Mouse (Mus musculus) right cerebral cortex, postnatal 25 days (tissue): Measurements from ENCODE around the gene Hcn2.
A peak's percentile ranks its signal among the peaks of the same experiment; 100 is the strongest.

Experiments
- DNase-seq: peaks from one replicate; pipeline ENCODE4 v3.0.0; 2022

Hcn2 gene

GRCm38 (mm10) chr10:79716254-79716987 lies at the start of gene Hcn2:
Gene Hcn2 (plus strand): TSS chr10:79716634.
- DNase-seq: peak; percentile 37

- no peak for DNase-seq
Observed at GRCm38 (mm10) chr10:79668076-79668475, 48.4 kb upstream of the Hcn2 start.

GRCm38 (mm10) chr10:79668771-79669575 lies 47.5 kb upstream of the Hcn2 start, which contains the start of gene Tpgs1:
Gene Tpgs1 (plus strand): TSS chr10:79669369.
- peak; percentile 89 for DNase-seq

GRCm38 (mm10) chr10:79669576-79670057 lies 46.8 kb upstream of the Hcn2 start:
- DNase-seq: peak; percentile 86

DNA sequence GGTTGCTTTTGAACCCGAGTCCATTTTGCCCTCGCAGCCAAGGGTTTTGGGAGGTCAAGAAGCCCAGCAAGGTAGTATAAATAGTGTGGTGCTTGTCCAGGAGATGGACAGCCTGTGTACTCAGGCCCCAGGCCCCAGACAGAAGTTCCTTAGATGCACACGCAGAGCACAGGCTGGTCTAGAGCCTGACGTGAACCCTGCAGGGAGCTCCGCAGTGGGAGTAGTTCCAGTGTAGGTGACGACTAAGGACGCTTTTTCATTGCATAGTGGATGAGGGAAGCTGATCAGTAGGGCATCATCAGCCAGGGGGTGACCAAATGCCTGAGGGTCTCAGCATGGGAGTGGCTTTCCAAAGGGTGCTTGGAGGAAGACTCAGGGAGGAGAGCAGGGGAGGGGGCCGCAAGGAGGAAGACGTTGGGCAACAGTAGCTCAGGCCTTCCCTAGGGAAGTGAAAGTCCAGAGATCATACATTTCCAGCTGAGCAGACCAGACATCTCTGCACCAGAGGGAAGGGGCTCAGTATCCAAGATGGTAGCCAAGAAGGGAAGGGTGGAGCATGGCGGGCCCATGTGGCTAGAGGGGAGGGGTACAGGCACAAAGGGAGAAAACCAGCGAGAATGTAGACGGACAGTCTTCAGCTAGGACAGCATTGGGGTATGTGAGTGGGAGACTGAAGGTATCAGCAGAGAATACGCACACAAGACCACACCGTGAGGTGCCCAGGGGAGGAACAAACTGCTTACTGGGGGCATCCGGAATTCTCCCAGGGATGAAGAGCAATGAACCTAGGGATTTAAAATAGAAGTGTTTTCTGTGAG lies 46.2 kb upstream of the Hcn2 start:
- no peak for DNase-seq

DNA sequence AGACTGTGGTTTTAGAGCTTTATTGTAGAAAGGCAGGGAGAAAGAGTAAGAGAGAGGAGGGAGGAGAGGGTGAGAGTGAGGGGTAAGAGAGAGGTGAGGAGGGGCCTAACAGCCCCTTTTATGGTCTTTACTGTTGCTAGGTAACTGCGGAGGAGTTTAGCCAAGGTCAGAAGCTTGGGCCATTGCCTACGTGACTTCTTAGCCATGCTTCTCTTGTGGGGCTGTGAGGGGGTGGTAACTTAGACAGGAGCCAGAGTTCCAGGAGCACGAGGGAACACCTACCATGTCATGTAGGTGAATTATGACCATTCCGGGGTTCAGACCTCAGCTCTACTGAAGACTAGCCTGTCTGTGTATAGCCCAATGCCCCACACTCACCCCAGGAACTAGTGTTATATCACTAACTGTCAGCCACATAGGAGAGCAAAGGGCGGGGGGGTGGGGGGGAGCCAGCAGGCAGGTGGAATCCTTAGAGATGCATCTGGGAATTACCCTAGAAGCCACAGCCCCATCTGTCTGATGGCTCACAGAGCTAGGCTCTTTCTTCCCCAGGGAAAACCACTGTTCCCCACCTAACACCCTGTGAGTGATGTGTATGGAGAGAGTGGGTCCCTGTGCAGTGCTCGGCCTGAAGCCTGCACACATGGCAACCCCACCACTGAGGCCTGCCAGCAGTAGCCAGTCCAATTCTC lies 44.9 kb upstream of the Hcn2 start:
- DNase-seq: no peak

GRCm38 (mm10) chr10:79672088-79672455 lies 44.4 kb upstream of the Hcn2 start:
- DNase-seq: no peak

GRCm38 (mm10) chr10:79673054-79673453 lies 43.4 kb upstream of the Hcn2 start:
- no peak for DNase-seq

GRCm38 (mm10) chr10:79675346-79676035 lies 40.9 kb upstream of the Hcn2 start:
- no peak for DNase-seq

GRCm38 (mm10) chr10:79680606-79681495 lies 35.6 kb upstream of the Hcn2 start:
- DNase-seq: no peak

DNA sequence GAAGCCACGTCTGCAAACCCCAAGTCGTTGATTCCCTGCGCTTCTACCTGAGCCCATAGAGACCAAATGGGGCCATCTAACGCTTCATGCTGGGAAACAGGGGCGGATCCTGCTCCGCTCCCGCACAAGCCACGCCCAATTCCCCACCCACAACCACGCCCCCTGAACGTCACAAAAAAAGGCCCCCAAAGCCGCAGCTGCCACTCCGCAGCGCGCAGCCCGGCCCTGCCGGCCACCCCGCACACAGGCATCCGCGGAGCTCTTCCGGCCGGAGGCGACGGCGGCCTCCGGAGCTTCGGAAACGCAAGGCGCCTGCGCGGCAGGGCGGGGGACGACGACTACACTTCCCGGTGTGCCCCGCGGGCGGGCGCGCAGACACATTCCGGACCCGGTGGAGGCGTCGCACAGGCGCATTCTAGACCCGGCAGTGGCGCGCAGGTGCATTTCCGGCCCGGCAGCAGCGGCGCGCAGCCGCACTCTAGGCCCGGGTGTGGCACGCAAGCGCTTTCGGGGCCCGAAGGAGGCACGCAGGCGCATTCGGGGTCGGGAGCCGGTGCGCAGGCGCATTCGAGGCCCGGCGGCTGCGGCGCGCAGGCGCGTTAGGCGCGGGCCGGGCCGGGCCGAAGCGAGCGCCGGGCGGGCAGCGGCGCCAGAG lies 34.7 kb upstream of the Hcn2 start, which contains the start of gene Cdc34:
Gene Cdc34 (plus strand): TSS at position 605 of the 655 bp plus-strand sequence.
- DNase-seq: peak; percentile 100

DNA sequence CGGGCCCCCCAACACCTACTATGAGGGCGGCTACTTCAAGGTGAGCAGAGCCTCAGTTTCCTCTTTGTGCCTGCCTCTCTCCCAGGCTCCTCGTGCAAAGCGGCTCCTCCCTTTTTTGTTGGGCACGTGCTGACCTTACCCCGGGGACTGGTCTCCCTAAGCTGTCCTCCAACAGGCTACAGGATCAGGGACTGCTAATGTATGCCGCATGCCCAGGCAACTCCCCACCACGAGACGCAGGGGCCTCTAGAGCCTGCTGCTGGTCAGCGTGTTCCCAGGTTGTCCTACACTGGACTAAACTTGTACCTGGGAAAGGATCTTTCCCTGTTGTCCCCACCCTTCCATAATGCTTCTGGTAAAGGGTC lies 33.9 kb upstream of the Hcn2 start:
- DNase-seq: no peak

- DNase-seq: no peak
Observed at GRCm38 (mm10) chr10:79682916-79683582, 33.4 kb upstream of the Hcn2 start.

- DNase-seq: no peak
Observed at GRCm38 (mm10) chr10:79683726-79684640, 32.5 kb upstream of the Hcn2 start.

DNA sequence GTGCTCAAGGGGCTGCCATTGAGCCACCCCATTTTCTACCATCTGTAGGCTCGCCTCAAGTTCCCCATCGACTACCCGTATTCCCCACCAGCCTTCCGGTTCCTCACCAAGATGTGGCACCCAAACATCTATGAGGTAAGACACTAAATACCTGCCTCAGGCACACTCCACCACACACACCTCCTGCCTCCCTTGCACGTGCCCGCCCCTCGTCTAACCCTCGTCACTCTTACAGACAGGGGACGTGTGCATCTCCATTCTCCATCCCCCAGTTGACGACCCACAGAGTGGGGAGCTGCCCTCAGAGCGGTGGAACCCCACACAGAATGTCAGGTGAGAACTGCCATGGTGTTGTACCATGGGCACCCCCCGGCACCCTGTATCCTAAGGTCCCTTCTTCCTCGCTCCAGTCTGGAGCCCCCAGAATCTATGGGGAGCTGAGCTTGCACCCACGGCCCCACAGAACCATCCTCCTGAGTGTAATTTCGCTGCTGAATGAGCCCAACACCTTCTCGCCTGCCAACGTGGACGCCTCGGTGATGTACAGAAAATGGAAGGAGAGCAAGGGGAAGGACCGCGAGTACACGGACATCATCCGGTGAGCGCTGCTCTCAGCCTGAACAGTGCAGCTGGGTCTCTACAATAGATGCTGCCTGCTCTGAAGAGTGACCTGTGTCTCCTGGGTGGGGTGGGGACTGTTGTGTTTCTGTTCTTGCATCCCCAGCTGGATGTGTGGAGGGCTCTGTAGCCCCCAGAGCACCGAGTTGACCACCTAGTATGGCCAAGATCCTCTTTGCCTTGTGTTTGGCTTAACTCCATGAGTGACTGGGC lies 31.4 kb upstream of the Hcn2 start:
- DNase-seq: no peak

GRCm38 (mm10) chr10:79686219-79686618 lies 30.2 kb upstream of the Hcn2 start:
- no peak for DNase-seq

- no peak for DNase-seq
Observed at GRCm38 (mm10) chr10:79686691-79687090, 29.7 kb upstream of the Hcn2 start.

- DNase-seq: no peak
Observed at GRCm38 (mm10) chr10:79687513-79687912, 28.9 kb upstream of the Hcn2 start.
